Mouse (Mus musculus) cerebellum, adult 2 months (tissue): Measurements from ENCODE around the gene Tinf2.

Experiments used
- CTCF ChIP-seq: fragments of 200-500 bp; IDR thresholded peaks from 2 replicates; pipeline ENCODE4 v1.5.1; 2011; ENCODE audit warnings: low read depth, mild to moderate bottlenecking, control low read depth, low read length, moderate library complexity, borderline replicate concordance; ENCODE audit not compliant: insufficient read depth
- POLR2A ChIP-seq: fragments of 200-500 bp; IDR thresholded peaks from 2 replicates; pipeline ENCODE4 v1.6.1; 2011; ENCODE audit warnings: low read length, control low read depth, borderline replicate concordance; ENCODE audit not compliant: insufficient read depth

- TF ChIP-seq POLR2A: no peak
- no peak for TF ChIP-seq CTCF
Measured at GRCm38 (mm10) chr14:55641291-55641690, 40.3 kb downstream of the Tinf2 start.
